Mouse (Mus musculus): ENCODE results near the gene Fbxo28.

DNA sequence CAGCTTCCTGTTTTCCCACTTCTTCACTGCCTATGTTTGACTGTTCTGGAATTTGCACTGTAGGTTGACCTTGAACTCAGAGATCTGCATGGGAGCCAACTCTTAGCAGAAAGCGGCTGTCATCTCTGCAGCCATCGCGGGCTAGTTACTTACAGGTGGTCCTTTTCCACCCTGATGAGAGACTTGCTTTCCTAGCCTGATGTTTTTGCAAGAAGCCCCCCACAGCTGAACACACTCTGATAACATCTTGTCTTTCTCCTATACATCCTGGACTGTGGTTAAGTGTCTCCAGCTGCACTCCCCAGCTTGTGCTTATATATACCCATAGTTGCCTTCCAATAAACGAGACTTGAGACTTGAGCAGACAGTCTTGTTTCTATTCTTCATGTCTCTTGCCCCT lies 49.1 kb downstream of the Fbxo28 start:
- no peak for TF ChIP-seq CTCF (IDR thresholded peaks at IDR 0.05; ENCODE audit: borderline replicate concordance, extremely low read depth, insufficient read depth, insufficient read length)
- TF ChIP-seq POLR2A (IDR thresholded peaks at IDR 0.05; ENCODE audit: borderline replicate concordance, extremely low read depth, insufficient read depth, insufficient read length, poor library complexity, severe bottlenecking): no peak

Measured in brain, embryonic 14.5 days (tissue).